In the genomic region with DNA sequence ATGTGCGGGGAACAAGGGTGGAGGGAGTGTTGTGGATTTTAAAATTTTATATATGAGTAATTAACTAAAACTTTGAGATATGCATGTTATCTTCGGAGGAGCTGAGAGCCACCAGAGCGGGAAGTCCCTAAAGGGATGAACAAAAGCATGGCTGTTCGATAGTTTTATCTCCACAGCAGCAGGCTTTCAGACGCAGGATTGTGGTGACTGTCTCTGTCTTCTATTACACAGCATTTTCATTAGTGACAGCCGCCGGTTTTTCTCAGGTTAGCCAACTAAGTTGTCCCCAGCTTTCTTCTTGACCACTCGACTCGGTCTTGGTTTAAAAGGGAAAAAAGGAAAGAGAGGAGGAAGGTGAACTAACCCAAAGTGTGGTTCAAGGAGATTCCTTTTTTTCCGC, we compare ENCODE assay signal across 1 mouse cellular context.
A peak's percentile ranks its signal among the peaks of the same experiment; 100 is the strongest.
TF ChIP-seq lines count a peak whose summit lies in the region.

No protein-coding gene starts in this region.

TF ChIP-seq in MEL, 35 proteins besides CTCF, POLR2A, EP300 and RAD21 (continued from another document):
- TF ChIP-seq TCF12 (IDR thresholded peaks at IDR 0.05; ENCODE audit: low read depth, low read length) = peak; percentile 83
